Mouse (Mus musculus) splenic B cell, adult 2 months (primary cell): ENCODE measurements around the gene Ssbp1.

ENCODE experiments used
- DNase-seq: peaks from one replicate; pipeline ENCODE4 v3.0.0-alpha.2; 2011; ENCODE audit warnings: low read depth, low spot score
- H3K27me3 ChIP-seq: 2 replicates; pipeline ENCODE4 v1.6.1; 2012; ENCODE audit warnings: mild to moderate bottlenecking, low read length, moderate library complexity, mixed read lengths; ENCODE audit not compliant: control insufficient read depth, poor library complexity, insufficient read depth, severe bottlenecking
- H3K36me3 ChIP-seq: 2 replicates; pipeline ENCODE4 v1.6.1; 2012; ENCODE audit warnings: mild to moderate bottlenecking, low read length, moderate library complexity, mixed read lengths; ENCODE audit not compliant: control insufficient read depth, poor library complexity, insufficient read depth, severe bottlenecking

Gene Ssbp1

GRCm38 (mm10) chr6:40438936-40439335 lies 32.2 kb upstream of the Ssbp1 start, which contains the start of gene Wee2:
TSS of gene Wee2 (plus strand) at chr6:40439088.
- no peak for DNase-seq
- Histone ChIP-seq H3K27me3 (no peaks in the 10 kb centered on the region), H3K36me3 (no peaks in the 10 kb centered on the region)

DNA sequence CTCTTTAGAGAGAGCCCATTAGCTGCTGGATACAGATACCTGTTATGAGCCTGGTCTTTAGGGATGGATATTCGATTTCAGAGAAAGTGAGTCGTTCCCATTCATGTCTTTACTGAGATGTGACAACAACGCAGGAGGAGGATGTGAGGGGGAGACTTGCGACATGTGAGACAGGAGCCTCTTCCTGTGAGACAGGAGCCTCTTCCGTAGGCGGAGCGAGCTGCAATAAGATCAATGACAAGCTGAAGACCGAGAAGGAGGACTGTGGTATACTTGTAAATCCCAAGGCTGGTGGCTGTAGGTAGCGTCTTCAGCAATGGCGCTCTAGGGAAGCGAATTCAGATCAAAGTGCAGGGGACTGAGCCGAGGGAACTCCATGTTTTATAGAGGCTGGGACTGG lies 31.4 kb upstream of the Ssbp1 start:
- no peaks in the 10 kb centered on the region for H3K36me3 ChIP-seq
- peak; percentile 32 for DNase-seq

DNA sequence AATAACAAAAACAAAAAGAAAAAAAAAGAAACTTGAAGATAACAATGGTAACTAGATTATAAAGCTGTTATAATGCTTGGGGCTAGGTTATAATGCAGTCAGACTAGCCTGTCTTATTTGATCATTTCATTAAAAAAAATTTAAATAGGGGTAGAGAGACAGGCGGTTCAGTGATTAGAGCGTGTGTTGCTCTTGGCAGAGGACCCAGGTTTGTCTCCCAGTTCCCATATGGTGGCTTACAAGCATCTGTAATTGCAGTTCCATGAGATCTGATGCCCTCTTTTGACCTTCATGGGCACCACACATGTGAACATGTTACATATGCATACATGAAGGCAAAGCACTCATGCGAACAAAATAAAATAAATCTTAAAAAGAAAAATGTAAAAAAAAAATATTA lies 29.9 kb upstream of the Ssbp1 start:
- DNase-seq = no peak
- H3K36me3 ChIP-seq = no peaks in the 10 kb centered on the region
- H3K27me3 ChIP-seq = no peaks in the 10 kb centered on the region

More for the DNA sequence above, 31.4 kb upstream of the Ssbp1 start:
- H3K27me3 ChIP-seq = no peaks in the 10 kb centered on the region

DNA sequence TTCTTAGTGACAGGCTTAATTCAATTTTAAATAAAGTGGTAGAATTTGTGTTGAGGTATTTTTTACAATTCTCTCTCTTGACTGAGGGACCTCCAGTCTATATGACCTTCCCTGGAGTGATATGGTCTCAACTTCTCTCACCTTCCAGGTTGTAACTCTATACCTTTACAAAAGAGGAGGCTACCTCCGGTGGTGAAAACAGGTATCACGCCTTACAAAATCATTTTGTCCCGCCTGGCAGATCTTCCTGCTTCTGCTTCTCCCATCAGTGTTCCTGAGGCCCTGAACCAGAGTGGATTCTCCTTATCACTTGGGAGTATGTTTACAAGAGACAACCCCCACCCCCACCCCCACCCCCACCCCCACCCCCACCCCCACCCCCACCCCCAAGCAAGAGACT lies 29.4 kb upstream of the Ssbp1 start:
- DNase-seq = peak; percentile 50
- H3K36me3 ChIP-seq = no peaks in the 10 kb centered on the region
- H3K27me3 ChIP-seq = no peaks in the 10 kb centered on the region

DNA sequence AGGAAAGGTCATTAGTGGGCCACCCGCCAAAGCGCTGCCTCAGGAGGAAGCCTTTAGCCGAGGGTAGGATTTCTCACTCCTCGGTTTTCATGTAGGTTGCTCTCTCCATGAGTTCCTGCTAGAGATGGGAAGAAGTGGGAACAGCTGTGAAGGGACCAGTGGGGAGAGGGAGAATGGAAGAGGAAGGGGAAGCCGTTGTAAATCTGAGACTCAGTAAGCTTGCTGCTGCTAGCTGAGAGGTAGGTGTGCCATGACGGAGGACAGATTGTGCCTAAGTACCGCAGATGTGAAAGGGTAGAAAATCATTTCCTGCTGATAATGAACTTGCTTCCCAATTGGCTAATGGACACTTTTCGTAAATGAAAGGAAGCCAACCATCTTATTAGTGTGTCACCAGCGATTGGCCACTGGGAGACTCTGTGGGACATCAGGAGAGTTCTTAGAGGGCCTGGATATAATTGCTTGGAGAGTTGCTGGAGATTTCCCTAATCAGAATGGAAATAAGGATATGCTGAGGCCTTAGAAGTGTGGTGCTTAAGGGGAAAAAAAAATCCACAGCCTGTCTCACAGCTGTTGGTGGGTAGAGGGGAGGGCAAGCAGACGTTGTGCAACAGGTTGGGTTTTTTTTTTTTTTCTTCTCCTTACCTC lies 27.7 kb upstream of the Ssbp1 start:
- Histone ChIP-seq H3K27me3 (no peaks in the 10 kb centered on the region), H3K36me3 (no peaks in the 10 kb centered on the region)
- no peak for DNase-seq

- no peak for DNase-seq
- Histone ChIP-seq H3K36me3 (no peaks in the 10 kb centered on the region), H3K27me3 (no peaks in the 10 kb centered on the region; the same call in 1 of the 2 replicates)
These were observed 22.5 kb upstream of the Ssbp1 start for GRCm38 (mm10) chr6:40448626-40449025.

DNA sequence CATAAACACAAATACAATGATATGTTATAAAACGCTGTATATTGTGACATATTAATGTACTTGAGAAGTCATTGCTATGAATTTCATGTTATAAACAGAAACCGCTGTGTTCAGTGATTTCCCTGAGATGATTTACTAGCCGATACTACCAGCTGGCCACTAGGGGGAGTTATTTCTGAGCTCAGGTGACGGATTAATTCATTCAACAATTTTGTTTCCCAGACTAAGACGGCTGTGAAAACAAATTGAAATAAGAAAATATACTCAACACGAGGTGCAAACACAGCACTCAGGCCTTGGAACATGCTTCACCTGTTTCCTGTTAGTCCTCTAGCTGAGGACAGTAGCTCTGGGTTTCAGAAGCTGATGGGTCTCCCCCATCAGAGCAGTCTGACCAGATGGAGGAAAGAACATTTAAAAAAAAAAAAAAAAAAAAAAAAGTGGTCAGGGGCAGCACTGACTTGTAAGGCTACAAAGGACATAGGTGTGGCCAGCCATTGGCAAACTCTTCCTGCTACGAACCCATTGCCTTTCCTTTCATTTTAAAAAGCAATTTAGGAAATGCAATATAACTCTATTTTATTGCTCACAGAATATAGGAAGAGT lies 16.6 kb upstream of the Ssbp1 start:
- no peaks in the 10 kb centered on the region for H3K36me3 ChIP-seq
- no peaks in the 10 kb centered on the region; the same call in 1 of the 2 replicates for H3K27me3 ChIP-seq
- DNase-seq = peak; percentile 54

GRCm38 (mm10) chr6:40465710-40466109 lies 5.4 kb upstream of the Ssbp1 start:
- peak; percentile 29 for DNase-seq
- Histone ChIP-seq H3K27me3 (no peaks in the 10 kb centered on the region), H3K36me3 (no peaks in the 10 kb centered on the region)

DNA sequence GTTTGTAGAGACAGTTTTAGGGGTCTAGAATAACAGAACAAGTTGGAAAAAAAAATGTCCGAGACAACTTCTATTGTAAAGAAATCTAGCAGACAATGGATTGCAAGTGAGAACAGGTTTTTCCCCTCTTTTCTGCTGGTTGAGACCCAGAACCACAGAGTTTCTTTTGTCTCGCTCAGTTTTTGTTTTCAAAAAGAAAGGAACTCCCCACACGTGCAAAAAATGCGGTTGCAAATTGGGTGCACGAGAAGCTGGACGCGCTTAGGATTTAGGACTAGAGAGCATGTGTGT lies 513 bp downstream of the Ssbp1 start:
- no peaks in the 10 kb centered on the region for H3K27me3 ChIP-seq
- H3K36me3 ChIP-seq = peaks cover 4% of the 10 kb centered on the region; the same call in 1 of the 2 replicates
- DNase-seq = no peak

GRCm38 (mm10) chr6:40476132-40476531 lies 5.0 kb downstream of the Ssbp1 start:
- Histone ChIP-seq H3K27me3 (no peaks in the 10 kb centered on the region), H3K36me3 (peaks cover 13% of the 10 kb centered on the region)
- peak; percentile 72 for DNase-seq

- H3K27me3 ChIP-seq = no peaks in the 10 kb centered on the region
- DNase-seq = peak; percentile 62
- peaks cover 21% of the 10 kb centered on the region for H3K36me3 ChIP-seq
These were observed 8.6 kb downstream of the Ssbp1 start for GRCm38 (mm10) chr6:40479705-40480104.

DNA sequence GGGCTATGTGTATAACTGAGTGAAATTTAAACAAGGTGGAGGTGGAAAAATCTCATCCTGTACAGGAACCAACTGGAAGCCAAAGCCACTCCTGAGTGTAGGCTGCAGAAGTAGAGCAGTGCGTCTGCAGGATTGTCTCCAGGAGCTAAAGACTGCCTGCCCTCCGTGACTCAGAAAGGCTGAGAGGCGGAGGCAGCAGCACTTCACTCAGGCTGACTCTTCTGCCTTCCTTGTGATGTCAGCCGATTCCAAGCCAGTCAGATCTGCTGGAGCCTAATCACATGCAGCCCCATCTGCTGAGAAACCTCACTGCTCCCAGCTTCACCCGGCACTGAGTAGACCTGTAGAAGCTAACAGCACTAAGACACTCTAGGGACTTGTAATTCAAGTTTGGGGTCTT lies 11.2 kb downstream of the Ssbp1 start:
- Histone ChIP-seq H3K36me3 (peaks cover 14% of the 10 kb centered on the region), H3K27me3 (no peaks in the 10 kb centered on the region)
- no peak for DNase-seq

GRCm38 (mm10) chr6:40490933-40491332 lies 19.8 kb downstream of the Ssbp1 start, which contains the start of gene Tas2r137:
TSS of gene Tas2r137 (plus strand) at chr6:40491233.
- DNase-seq = no peak
- H3K27me3 ChIP-seq = no peaks in the 10 kb centered on the region
- no peaks in the 10 kb centered on the region for H3K36me3 ChIP-seq

DNA sequence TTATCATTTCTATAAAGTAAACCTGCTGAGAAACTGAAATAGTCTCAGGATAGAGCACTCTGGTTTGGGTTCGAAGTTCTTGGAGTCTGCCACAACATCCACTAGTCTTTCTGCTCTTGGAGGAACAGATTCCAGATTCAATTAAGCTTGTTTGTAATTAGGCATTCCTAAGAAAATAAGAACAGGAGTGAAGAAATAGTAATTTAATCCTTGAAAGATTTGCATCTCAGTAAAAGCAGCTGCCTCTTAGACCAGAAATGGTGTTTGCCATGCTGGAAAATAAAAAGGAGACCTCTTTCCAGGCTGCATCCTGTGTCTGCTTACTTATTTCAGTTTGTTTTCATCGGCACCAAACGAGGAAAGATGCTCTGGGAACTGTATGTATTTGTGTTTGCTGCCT lies 22.1 kb downstream of the Ssbp1 start, which contains the start of gene Tas2r108:
Gene Tas2r108 (plus strand): TSS at position 301 of the 400 bp plus-strand sequence.
- DNase-seq = no peak
- Histone ChIP-seq H3K27me3 (no peaks in the 10 kb centered on the region), H3K36me3 (no peaks in the 10 kb centered on the region)

DNA sequence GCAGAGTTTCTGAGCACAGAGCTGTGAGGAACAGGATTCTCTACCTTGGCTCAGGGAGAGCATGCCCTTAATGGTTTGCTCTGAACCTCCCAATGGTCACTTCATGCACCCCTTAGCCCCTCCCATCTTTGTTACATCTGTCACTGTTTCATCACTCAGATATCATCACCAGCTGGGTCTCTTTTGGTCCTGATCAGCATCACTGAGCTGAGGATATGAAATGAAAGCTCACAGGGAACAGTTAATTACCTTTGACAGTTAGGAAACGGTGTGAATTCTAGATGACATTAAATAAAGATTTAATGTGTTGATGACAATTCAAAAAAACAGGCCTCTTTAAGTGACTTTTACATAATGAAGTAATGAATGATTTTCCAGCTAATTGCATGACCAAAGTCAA lies 48.3 kb downstream of the Ssbp1 start, which contains the start of gene Prss37:
Gene Prss37 (minus strand): TSS at position 101 of the 400 bp plus-strand sequence.
- no peak for DNase-seq
- H3K27me3 ChIP-seq = no peaks in the 10 kb centered on the region
- H3K36me3 ChIP-seq = no peaks in the 10 kb centered on the region
